Mouse (Mus musculus): ENCODE results near the gene Ldlrad3.

DNA sequence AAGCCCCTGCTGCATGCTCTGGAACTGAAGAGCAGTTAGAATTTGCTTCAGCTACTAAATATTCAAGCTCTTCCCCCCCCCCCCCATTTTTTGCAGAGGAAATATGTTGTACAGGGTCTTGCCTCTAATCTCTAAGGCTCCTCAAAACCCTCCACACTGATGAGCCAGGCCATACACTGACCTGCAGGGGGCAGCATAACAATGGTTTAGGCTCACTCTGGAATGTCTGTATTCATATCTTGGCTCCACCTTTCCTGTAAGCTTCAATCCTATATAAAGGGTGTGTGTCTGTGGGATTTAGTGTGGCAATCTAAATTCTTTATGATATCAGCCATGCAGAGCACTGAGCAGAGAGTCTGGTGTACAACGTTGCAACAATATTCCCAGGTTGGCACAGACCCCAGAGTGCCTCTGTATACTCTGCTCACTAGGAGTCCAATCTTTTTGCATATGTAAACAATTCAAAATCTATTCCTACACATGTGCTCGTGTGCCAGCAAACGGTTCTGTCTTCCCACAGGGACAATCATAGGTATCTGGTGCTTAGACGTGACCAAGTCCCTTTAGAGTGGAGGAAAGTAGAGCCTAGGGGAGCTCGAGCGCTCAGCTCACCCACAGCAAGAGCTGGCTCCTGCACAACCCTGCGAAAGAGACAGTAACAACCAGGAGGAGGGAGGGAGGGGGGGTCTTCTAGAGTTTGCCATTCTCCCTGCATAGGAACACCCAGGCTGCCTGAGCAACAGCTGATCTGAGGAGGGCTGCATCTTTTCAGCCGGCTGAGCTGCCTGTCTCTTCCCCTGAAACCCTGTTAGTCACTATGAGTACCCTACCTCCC, 94.5 kb downstream of the Ldlrad3 start:
- TF ChIP-seq CTCF (conservative IDR thresholded peaks at IDR 0.05; ENCODE audit: insufficient read depth, insufficient read length, low read depth, low read length) = peak; percentile 79
- TF ChIP-seq POLR2A (IDR thresholded peaks at IDR 0.05; ENCODE audit: low read depth, low read length) = no peak

All from kidney, adult 2 months (tissue).